Mouse (Mus musculus): ENCODE data around the gene Plekha5.
A peak's percentile ranks its signal among the peaks of the same experiment; 100 is the strongest.
"Not testable (repeated sequence)": the region's sequence is repeated elsewhere in the genome, so short reads cannot be mapped to it uniquely, and the experiment has no call there.

Plekha5 gene

DNA sequence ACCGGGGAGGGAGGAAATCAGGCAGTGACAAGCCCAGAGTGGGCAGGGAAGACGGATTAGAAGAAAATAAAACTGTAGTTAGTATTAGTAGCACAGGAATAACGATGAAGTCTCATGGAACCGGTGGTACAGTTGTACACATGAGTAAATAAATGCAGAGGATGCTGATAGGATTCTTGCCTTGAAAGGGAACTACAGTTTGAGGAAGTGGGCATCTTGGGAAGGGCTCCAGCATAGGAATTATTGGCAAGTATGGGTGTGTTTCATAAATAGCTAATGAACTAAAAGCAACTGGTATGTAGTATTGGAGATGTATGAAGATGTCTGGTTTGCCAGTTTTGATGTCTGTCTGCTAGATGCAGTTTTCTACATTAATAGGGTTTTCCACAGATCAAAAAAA, 99.7 kb downstream of the Plekha5 start:
- no peak for ATAC-seq (ENCODE audit: low TSS enrichment)

DNA sequence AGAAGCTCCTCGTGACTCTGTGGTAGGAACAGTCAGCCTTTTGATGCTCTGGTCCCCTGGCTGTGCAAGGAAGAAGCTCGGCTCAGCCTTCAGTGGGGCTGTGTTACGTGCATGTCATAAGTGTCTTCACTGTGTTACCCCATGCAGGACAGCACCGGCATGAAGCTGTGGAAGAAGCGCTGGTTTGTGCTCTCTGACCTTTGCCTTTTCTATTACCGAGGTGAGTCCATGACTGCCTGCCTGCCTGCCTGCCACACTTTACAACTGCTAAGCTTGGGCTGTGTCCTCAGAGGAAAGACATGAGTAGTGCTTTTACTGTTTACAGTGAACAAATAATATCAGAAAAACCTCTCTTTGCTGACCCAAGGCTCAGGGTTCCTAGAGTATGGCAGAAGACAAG, 104.6 kb downstream of the Plekha5 start:
- ATAC-seq (ENCODE audit: low TSS enrichment), result no peak

DNA sequence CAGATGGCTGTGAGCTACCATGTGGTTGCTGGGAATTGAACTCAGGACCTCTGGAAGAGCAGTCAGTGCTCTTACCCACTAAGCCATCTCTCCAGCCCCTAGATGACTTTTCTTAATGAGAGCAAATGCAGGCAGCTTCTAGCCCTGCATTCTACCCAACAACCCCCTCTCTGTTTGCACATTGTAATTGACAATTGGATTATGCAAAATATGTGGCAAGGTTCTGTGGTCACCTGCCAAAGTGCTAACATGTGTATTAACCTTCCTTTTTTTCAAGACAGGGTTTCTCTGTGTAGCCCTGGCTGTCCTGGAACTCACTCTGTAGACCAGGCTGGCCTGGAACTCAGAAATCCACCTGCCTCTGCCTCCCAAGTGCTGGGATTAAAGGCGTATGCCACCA, 109.0 kb downstream of the Plekha5 start:
- not testable (repeated sequence) for ATAC-seq (ENCODE audit: low TSS enrichment)

DNA sequence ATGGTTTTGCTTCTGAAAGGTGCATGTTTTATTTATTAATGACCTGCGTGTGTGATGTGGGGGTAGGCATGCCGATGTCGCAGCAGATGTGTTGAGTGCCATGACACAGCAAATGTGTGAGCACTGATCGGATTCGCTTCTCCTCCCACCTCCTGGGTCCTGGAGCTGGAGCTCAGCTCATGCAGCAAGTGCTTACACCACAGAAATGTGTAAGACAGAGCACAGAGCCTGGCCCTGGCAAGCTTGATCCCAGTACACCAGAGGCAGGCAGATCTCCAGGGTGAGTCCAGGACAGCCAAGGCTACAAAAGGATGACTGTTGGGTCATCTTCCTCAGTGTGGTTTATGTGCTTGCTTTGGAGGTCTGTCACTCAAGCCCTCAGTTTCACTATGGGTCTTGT, 109.8 kb downstream of the Plekha5 start:
- ATAC-seq (ENCODE audit: low TSS enrichment), result peak; percentile 78

DNA sequence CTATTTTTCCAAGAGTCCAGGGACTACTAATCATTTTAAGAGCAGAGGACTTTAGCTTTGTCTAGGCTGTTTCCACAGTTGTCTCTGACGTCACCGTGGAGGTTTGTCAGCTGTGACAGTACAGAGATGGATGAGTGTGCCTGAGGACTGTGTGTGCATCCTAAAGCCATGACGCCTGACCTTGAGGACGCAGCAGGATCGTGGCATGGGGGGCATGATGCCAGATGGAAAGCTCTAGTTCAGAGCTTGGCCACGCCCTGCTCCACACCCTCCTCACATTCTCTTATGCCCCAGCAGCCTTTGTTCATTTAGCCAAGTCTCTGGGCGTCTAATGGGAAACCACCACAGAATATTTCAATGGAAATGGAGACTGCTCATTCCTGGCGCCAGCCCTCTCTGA, 111.7 kb downstream of the Plekha5 start:
- ATAC-seq (ENCODE audit: low TSS enrichment), result no peak

DNA sequence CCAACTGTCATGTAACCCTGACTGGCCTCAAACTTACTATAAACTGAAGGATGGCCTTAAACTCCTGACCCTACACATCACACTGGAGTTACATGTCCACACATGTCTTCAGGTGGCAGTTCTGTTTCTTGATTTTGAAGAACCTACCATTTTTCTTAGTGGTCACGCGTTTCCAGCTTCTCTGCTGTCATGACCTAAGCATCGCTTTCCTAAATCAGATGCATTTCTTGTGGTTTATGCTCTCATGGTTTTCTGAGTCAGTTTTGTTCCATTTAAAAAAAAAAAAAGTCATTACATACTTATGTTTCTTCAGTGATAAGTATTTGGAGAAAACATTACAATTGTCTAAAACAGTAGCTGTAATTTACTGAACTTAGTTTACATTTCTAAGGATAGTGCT, 118.1 kb downstream of the Plekha5 start:
- ATAC-seq (ENCODE audit: low TSS enrichment), result no peak

DNA sequence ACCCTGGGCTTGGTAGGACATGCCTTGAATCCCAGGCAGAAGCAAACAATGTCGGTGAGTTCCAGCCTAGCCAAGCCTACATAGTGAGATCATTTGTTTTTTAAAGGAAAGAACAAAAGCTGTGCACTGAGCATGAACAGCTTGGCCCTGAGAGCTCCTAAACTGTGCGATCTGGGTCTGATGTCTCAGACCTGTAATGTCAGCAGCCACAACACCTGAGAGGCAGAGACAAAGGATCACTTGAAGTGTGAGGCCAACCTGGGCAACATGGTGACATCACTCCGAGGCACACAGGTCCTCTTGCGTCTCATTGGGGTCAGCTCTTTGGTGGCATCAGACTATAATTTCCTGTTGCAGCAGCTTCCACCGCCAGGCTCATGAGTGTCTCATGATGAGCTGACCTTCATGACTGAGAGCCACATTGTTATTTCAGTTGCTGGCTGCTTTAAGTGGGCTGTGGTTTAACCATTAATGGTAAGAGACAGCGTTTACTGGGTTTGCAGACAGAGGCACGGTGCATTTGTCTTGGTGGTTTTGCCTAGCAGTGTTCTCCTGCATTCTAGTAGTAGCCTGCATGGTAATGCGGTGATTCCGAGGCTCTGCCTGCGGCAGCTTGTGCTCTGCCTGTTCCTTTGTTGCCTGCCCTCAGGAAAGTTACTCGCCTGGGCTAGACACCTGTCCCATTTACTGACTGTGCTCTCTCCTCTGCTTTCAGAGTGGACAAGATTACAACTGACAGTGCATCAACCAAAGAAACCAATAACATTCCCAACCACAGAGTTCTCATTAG, 119.3 kb downstream of the Plekha5 start:
- no peak for ATAC-seq (ENCODE audit: low TSS enrichment)

DNA sequence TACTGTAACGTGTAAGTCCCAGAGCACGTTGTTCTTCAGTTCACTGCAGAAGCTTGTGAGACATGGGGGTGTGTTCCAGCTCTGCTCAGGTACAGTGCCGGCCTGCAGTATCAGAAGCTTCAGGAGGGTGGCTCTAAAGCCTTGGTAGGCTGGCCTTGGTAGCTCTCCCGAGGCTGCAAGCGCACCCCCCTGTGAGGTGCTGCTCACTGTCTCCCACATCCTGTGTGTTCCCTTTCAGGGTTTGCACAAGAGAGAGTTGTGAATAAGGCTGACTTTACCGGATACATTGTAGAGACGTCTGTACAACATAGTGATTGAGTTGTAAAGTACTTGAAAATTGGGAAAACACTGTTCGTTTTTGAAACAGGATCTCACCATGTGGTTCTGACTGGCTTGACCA, 122.2 kb downstream of the Plekha5 start:
- peak; percentile 19; the same call in 1 of the 2 replicates for ATAC-seq (ENCODE audit: low TSS enrichment)

DNA sequence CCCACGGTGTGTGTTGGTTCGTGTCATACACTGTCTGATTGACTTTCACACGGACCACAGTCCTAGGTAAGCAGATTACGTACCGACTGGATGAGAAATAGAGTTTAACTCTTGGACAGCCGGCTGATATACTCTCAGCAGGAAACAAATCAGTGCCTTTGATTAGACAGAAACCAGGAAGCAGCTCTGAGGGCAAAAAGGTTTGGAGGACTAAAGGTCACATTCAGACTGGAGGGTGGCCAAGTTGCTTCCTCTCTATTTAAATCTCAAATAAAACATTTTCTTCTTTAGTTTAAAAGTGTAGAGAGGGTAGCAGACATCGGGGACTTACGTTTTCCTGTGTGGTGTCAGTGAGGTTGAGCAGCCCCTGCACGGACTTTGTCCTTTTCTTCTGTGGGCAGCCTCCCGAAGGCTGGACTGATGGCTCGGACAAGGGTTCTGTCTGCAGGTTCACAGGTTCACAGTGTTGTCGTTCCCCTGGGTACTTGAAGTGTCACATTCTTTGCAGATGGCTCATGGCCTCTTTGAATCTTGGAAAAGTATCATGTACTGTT, 122.9 kb downstream of the Plekha5 start:
- ATAC-seq (ENCODE audit: low TSS enrichment), result no peak

DNA sequence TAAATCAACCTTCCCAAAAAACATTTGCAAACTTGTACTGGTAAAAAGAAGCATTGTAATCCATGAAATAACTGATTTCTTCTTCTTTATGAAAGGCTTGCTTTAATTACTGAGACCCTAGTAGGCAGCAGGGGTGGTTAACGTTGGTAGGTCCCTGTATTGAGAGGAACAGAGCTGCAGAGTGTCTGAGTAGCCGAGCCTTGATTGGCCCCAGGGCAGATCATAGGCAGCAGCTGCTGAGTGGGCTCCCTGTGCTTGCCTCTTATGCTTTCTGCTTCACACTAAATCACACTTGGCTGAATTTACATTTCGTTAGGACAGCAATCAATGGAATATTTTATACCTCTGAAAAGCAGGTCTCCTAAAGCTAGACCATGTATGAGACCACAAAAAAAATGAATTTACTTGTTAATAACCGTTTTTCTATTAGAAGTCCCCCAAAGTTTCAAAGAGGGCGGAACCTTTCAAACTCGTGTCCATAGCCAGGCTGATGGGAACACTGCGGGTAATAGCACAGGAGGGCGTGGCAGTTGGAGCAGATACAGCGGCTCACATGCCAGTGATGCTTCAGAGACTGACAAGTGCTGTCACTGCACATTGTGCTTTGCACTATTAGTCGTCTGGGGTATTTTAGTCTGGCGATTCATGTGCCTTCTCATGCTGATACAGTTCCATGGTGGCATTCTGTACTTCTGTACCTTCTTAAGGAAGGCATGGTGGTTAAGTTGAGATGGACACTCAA, 123.5 kb downstream of the Plekha5 start:
- ATAC-seq (ENCODE audit: low TSS enrichment), result no peak

DNA sequence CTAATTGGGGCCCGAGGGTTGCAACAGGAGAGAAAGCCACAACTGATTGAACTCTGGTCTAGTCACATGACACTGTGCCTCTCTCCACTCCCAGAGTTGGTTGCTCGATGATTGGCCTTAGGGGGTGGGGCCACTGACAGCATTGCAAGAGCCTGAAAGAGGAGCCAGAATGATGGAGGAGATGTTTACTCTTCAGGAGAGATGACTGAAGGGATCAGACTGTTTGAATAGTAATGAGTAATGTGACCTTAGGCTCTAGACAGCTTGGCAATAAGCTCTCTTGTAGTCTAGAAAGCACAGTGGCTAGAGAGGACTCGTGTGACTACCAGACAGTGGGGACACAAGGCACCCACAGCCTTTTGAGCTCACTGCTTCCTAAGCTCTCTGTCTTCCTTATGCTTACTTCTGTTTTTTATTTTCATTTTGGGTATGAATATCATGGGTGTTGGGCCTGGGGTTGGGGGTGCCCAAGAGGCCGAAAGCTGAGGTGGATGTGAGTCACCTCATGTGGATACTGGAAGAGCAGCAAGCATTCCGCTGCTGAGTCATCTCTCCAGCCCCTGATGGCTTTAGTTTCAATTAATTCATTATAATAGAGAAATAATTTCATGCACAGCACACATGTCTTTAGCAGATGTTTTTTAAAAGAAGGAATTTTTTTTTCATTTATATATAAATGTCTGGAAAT, 124.4 kb downstream of the Plekha5 start:
- ATAC-seq (ENCODE audit: low TSS enrichment), result no peak

DNA sequence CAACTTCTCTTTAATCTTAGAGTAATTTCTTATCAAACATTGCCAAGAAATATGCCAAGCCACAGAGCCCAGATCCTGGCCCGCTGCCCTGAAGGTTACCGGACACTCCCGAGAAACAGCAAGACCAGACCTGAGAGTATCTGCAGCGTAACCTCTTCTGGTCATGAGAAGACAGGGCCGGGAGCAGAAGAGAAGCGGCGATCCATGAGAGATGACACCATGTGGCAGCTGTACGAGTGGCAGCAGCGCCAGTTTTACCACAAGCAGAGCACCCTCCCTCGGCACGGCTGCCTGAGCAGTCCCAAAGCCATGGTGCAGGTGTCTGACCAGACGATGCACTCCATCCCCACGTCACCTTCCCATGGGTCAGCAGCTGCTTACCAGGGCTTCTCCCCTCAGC, 126.9 kb downstream of the Plekha5 start:
- ATAC-seq (ENCODE audit: low TSS enrichment), result peak; percentile 56

DNA sequence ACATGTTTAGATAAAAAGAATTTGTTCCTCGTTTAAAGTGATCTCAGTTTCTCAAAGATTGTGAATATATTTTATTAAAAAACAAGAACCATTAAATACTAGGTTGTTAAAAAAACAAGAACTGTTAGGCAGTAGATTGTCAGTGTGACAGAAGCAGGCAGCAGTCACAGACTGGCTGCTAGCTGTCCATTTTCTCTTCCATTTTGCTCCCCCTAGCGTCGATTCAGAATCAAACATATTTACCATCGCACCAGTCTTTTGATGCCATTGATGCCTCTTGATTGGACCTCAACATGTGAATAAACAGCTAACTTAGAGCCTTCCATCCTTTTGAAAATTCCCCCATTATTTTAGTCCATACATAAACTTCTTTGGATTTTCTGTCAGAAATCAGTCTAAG, 130.4 kb downstream of the Plekha5 start:
- peak; percentile 66 for ATAC-seq (ENCODE audit: low TSS enrichment)

DNA sequence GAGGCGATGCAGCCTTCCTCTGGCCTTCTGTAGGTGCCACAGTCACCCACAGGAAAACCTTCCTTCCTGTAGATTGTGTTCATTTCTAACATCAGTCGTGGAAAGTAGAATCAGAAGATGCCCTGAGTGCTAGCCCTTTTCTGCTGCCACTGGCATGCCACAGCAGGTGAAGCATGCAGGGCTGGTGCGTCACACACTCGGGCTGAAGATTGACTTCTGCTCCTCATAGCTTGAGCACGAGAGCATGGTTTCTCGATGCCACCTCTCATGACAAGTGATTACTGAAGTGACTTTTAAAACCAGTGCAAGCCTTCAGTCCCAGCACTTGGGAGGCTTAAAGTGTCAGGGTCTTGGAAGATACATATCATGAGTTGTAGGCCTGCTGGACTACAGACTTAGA, 135.6 kb downstream of the Plekha5 start:
- no peak for ATAC-seq (ENCODE audit: low TSS enrichment)

DNA sequence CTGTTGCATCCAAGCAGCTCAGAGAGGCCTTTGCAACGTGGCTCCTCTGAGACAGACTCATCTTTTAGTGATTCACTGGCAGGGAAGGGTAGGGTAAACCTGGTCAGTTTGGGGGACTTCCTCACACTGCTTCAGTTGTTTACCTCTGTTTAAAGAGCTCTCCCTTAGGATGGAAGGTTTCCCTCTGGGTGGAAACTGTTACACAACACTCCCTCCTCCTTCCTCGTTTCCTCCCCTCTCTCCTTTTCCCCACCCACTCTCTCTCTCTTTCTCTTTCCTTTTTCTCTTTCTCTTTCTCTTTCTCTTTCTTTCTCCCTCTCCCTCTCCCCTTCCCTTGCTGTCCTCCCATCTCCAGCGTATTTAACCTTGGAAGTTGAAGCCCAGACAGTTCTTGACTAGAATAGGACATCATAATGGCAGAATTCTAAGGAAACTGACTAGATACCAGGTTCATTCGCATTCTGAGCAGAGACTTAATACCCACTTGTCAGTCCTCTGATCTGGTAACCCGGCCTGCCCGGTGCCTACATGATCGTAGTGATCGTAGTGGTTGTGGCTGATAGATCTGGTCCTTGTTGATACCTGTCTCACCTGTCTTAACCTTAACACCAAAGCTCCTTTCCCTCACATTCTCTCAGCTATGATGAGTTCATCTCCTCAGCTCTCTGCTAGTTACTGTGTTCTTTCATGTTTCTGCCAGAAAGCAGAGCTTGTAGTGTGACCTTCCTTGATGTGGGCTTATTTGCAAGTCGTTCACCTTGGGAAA, 137.5 kb downstream of the Plekha5 start:
- ATAC-seq (ENCODE audit: low TSS enrichment), result peak; percentile 36

DNA sequence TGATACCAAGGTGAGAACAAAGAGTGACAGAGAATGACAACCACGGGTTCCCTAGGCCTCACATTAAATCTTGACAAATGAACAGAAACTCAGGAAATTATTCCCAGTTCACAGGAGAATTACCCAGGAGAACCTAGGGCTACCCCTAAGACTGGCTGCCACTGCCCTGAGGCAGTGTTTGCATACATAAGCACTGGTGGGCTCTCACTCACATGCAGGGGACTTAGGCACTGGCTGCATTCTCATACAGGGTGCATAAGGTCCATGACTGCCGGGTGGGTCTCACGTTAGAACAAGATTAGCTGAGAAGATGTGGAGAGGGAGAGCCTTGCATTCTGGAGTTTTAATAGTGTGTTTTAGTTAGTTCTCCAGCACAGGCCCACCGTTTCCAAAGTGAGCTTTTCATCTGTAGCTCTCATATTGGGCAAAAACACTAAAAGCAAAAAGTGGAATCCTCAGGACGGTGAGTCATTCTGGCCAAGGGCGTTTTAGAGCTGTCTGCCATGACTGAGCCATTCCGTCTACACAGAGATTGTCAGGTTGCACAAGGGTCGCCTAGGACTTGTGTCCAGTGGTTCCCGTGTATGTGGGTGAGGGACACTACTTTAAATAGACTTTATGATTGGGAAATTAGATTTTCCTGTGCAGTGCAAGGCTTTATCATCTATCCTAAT, 138.2 kb downstream of the Plekha5 start:
- ATAC-seq (ENCODE audit: low TSS enrichment), result no peak

DNA sequence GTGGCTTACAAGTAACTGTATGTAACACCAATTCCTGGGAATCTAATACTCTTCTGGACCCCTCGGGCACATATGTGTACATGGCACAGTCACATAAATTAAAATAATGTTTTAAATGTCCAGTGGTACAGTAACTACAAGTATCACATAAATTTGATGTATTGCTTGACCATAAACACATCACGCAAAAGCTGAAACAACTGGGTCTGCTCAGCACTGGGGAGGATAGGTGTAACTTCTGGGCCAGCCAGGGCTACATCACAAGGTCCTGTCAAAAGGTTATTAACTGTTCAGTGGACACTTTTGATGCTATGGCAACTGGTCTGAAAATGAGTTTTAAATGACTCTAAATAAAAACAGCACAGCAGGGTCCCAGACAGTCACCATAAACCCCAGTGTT, 143.3 kb downstream of the Plekha5 start:
- ATAC-seq (ENCODE audit: low TSS enrichment), result no peak

DNA sequence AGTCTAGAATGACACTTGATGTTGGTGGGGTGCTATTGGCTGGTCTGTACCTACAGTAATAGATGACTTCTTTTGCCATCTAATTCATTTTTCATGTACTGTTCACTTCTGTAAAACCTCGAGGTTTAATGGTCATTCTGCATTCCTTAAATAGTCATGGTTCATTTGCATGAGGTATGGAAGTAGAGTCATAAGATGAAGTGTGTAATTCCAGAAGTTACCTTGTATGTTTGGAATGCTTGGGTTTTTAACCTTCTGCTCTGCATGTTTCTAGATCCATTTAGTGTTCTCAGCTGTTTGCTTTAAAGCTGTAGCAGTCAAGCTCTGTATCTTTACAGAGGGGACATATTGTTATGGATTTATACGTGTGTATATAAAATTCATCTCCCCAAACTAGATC, 144.0 kb downstream of the Plekha5 start:
- no peak for ATAC-seq (ENCODE audit: low TSS enrichment)

DNA sequence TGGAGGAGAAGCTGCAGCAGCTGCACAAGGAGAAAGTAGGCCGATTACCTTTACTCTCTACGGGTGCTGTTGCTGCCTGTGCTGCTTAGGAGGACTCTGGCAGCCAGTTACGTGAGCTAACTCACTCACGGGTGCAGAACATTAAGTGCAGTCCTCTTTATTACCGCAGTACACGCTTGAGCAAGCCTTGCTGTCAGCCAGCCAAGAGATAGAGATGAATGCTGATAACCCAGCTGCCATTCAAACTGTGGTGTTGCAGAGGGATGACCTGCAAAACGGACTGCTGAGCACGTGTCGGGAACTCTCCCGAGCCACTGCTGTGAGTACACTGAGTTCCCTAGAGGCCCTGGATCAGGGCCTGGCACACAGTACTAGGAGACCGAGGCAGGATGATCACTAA, 146.3 kb downstream of the Plekha5 start:
- ATAC-seq (ENCODE audit: low TSS enrichment), result peak; percentile 72

DNA sequence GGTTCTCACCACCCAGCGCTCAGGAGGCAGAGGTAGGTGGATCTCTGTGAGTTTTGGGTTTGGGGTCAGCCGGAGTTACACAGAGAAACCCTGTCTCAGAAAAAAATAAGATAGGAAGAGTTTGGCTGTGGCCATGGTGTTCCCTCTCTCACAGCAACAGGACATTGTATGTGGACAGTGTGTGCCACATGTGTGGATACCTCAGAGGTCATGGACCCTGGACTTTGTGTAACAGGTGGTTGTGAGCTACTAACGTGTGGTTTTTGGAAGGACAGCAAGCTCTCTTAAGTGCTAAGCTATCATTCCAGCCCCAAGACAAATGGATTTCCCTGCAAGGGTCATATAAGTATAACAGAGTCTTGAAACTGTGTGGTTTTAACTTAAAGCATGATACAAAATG, 151.1 kb downstream of the Plekha5 start:
- ATAC-seq (ENCODE audit: low TSS enrichment), result no peak

DNA sequence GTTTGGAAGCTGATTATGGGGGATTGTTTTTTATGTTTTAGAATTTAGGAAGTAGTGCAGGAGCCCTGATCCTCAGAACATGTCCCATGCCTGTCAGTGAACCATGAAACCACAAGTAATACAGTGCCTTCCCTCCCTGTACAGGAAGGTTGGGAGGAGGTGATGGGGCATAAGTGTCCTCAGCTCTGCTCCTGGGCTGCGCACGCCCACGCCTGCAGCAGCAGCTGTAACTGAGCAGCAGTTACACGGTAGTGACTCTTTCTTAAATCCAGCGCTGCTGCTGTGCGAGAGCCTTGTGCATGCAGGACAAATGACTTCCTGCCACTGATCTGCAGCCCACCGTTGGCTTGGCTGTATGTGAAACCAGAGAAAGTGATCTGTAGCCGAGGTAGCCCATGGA, 152.3 kb downstream of the Plekha5 start:
- ATAC-seq (ENCODE audit: low TSS enrichment), result peak; percentile 81

Measured in frontal cortex, adult (tissue).